Comparison of ENCODE assay signal across 8 mouse cellular contexts in genomic region chr11:69965271-69966005, GRCm38 (mm10). TPM values are rescaled to one million over a fixed set of nuclear protein-coding genes. Genes with fewer than 3 reads are reported as not detected.
DNase-seq lines count a peak whose midpoint lies in the region; ATAC-seq lines count a peak whose summit lies in the region.

No protein-coding gene starts in this region.

- peaks cover 26% of the 10 kb centered on the region for H3K36me3 ChIP-seq in erythroblast, embryonic 14.5 days (ENCODE audit: control insufficient read depth)
- H3K36me3 ChIP-seq in midbrain, embryonic 13.5 days: peaks cover 28% of the 10 kb centered on the region

- peaks cover 17% of the 10 kb centered on the region for H3K4me1 ChIP-seq in erythroblast, embryonic 14.5 days (ENCODE audit: control insufficient read depth)
- peaks cover 17% of the 10 kb centered on the region for H3K4me1 ChIP-seq in midbrain, embryonic 13.5 days (replicated peaks)

- H3K27ac ChIP-seq in midbrain, embryonic 13.5 days: no peak overlapping the region

- peak overlapping the region; percentile 39 for H3K4me3 ChIP-seq in erythroblast, embryonic 14.5 days (replicated peaks)
- H3K4me3 ChIP-seq in midbrain, embryonic 13.5 days (replicated peaks): peak overlapping the region; percentile 22

- no peak overlapping the region for H3K9ac ChIP-seq in midbrain, embryonic 13.5 days (replicated peaks)

- WGBS in midbrain, embryonic 13.5 days: 2% methylated on average over 49 of the region's 49 CpGs

- DNase-seq in adrenal gland, postnatal 14 days: peak; percentile 19
- DNase-seq in adrenal gland, postnatal 25 days: no peak
- peak; percentile 70 to 81 for DNase-seq in kidney, postnatal 4 days
- DNase-seq in MN1 (ENCODE audit: low spot score): no peak
- no peak for DNase-seq in layer of hippocampus, adult 9-11 months

- H3K27me3 ChIP-seq in erythroblast, embryonic 14.5 days (ENCODE audit: control insufficient read depth): peaks cover 78% of the 10 kb centered on the region
- peaks cover 85% of the 10 kb centered on the region for H3K27me3 ChIP-seq in midbrain, embryonic 13.5 days

- no peak for ATAC-seq in midbrain, embryonic 13.5 days
- ATAC-seq in cerebellum, adult (ENCODE audit: insufficient number of reproducible peaks, low FRiP score, low TSS enrichment): no peak

- peak overlapping the region; percentile 47; the same call in 1 of the 2 replicates for H3K4me2 ChIP-seq in midbrain, embryonic 13.5 days (replicated peaks)

- peaks cover 27% of the 10 kb centered on the region for H3K9me3 ChIP-seq in erythroblast, embryonic 14.5 days (ENCODE audit: control insufficient read depth, low read length)
- no peaks in the 10 kb centered on the region for H3K9me3 ChIP-seq in midbrain, embryonic 13.5 days

RNA-seq across cellular contexts. Expression of gene Cldn7, which starts 0.9 kb away (rescaled TPM):
- total RNA-seq in adrenal gland, postnatal 14 days (2021): 1.1 TPM in 1 of 2 replicates, not detected in the other
- total RNA-seq in adrenal gland, postnatal 25 days (2021): 0.52 TPM in 1 of 2 replicates, not detected in the other
- polyA plus RNA-seq in erythroblast, embryonic 14.5 days (2012): not detected in 2 replicates
- 0.32 and 1.1 TPM in 2 replicates for polyA plus RNA-seq in midbrain, embryonic 13.5 days (2015; fragmentation: Nextera tagmentation; extraction: Ambion mirVana)

RNA-seq across cellular contexts. Expression of gene Ctdnep1, which starts 15.5 kb away (rescaled TPM):
- total RNA-seq in adrenal gland, postnatal 14 days (2021): 128 and 129 TPM in 2 replicates
- 123 and 141 TPM in 2 replicates for total RNA-seq in adrenal gland, postnatal 25 days (2021)
- polyA plus RNA-seq in erythroblast, embryonic 14.5 days (2012): 23.2 and 28.5 TPM in 2 replicates
- 22.9 and 23.8 TPM in 2 replicates for polyA plus RNA-seq in midbrain, embryonic 13.5 days (2015; fragmentation: Nextera tagmentation; extraction: Ambion mirVana)

RNA-seq across cellular contexts. Expression of gene Elp5, which starts 16.9 kb away (rescaled TPM):
- 65.2 and 73.2 TPM in 2 replicates for total RNA-seq in adrenal gland, postnatal 14 days (2021)
- 71.1 and 76.1 TPM in 2 replicates for total RNA-seq in adrenal gland, postnatal 25 days (2021)
- 1.5 and 1.9 TPM in 2 replicates for polyA plus RNA-seq in erythroblast, embryonic 14.5 days (2012)
- 156 and 158 TPM in 2 replicates for polyA plus RNA-seq in midbrain, embryonic 13.5 days (2015; fragmentation: Nextera tagmentation; extraction: Ambion mirVana)

RNA-seq across cellular contexts. Expression of gene Slc2a4, which starts 17.4 kb away (rescaled TPM):
- total RNA-seq in adrenal gland, postnatal 14 days (2021): 65.2 and 78.7 TPM in 2 replicates
- total RNA-seq in adrenal gland, postnatal 25 days (2021): 42.6 and 48.6 TPM in 2 replicates
- polyA plus RNA-seq in erythroblast, embryonic 14.5 days (2012): 6.0 and 7.7 TPM in 2 replicates
- 4.3 and 4.4 TPM in 2 replicates for polyA plus RNA-seq in midbrain, embryonic 13.5 days (2015; fragmentation: Nextera tagmentation; extraction: Ambion mirVana)

RNA-seq across cellular contexts. Expression of gene Gabarap, which starts 25.5 kb away (rescaled TPM):
- 344 and 351 TPM in 2 replicates for total RNA-seq in adrenal gland, postnatal 14 days (2021)
- total RNA-seq in adrenal gland, postnatal 25 days (2021): 406 and 407 TPM in 2 replicates
- 50.2 and 55.8 TPM in 2 replicates for polyA plus RNA-seq in erythroblast, embryonic 14.5 days (2012)
- polyA plus RNA-seq in midbrain, embryonic 13.5 days (2015; fragmentation: Nextera tagmentation; extraction: Ambion mirVana): 611 and 625 TPM in 2 replicates

Comparison
In these comparisons a context has a peak if more than half of its experiments do, and no peak if none do; other contexts are left out.
1. DNase-seq: peak in adrenal gland, postnatal 14 days (single experiment) and kidney, postnatal 4 days (2 of 2); none in adrenal gland, postnatal 25 days (single experiment), MN1 (single experiment) and layer of hippocampus, adult 9-11 months (single experiment).